Mouse (Mus musculus) MEL (cell line): ENCODE measurements around the gene Msantd2. TPM values are rescaled to one million over a fixed set of nuclear protein-coding genes. Genes with fewer than 3 reads are reported as not detected.

Experiments
- DNase-seq: peaks from one replicate; pipeline ENCODE4 v3.0.0; 2011; ENCODE audit warnings: low read depth, low spot score
- H3K27ac ChIP-seq: 2 replicates; pipeline ENCODE4 v1.5.1; 2012; ENCODE audit warnings: low read depth, mild to moderate bottlenecking, control low read depth, low read length, moderate library complexity; ENCODE audit not compliant: control insufficient read depth
- H3K27me3 ChIP-seq, 2 experiments: fragments of 150-350 bp in 1 of 2; sonication (generic) in 1 of 2; 2 replicates each; pipeline ENCODE4 v1.6.1; 2012; ENCODE audit warnings: low read length in 2 of 2, mild to moderate bottlenecking in 2 of 2, improper control_type of control experiment in 1 of 2, moderate library complexity in 1 of 2; ENCODE audit not compliant: insufficient read depth in 2 of 2, control insufficient read depth in 1 of 2
- H3K36me3 ChIP-seq, 2 experiments: 2 replicates each; pipeline ENCODE4 v1.6.1; 2012 to 2014; ENCODE audit warnings: low read length in 2 of 2, improper control_type of control experiment in 1 of 2, inconsistent platforms in 1 of 2, mild to moderate bottlenecking in 1 of 2; ENCODE audit not compliant: insufficient read depth in 2 of 2, control insufficient read depth in 1 of 2
- H3K4me1 ChIP-seq, 2 experiments: fragments of 150-350 bp in 1 of 2; sonication (generic) in 1 of 2; 2 replicates each; pipeline ENCODE4 v1.6.1; 2012; ENCODE audit warnings: low read length in 2 of 2, improper control_type of control experiment in 1 of 2, mild to moderate bottlenecking in 1 of 2; ENCODE audit not compliant: insufficient read depth in 2 of 2, control insufficient read depth in 1 of 2
- H3K4me3 ChIP-seq, 2 experiments: fragments of 150-350 bp in 1 of 2; sonication (generic) in 1 of 2; 2 replicates each; pipeline ENCODE4 v1.5.1; 2012; ENCODE audit warnings: low read depth in 2 of 2, low read length in 2 of 2, mild to moderate bottlenecking in 2 of 2, moderate library complexity in 2 of 2, control low read depth in 1 of 2, improper control_type of control experiment in 1 of 2; ENCODE audit not compliant: control insufficient read depth in 1 of 2, insufficient read depth in 1 of 2
- H3K79me2 ChIP-seq: 2 replicates; pipeline ENCODE4 v1.6.1; 2012; ENCODE audit warnings: mild to moderate bottlenecking, low read length, moderate library complexity; ENCODE audit not compliant: control insufficient read depth, poor library complexity, insufficient read depth
- H3K9ac ChIP-seq: 2 replicates; pipeline ENCODE4 v1.6.1; 2012; ENCODE audit warnings: low read depth, mild to moderate bottlenecking, control low read depth, low read length, moderate library complexity; ENCODE audit not compliant: control insufficient read depth, poor library complexity, severe bottlenecking
- H3K9me3 ChIP-seq: fragments of 150-350 bp; sonication (generic); replicated peaks from 2 replicates; pipeline ENCODE4 v1.6.1; 2012; ENCODE audit warnings: mild to moderate bottlenecking, low read length, improper control_type of control experiment, moderate library complexity; ENCODE audit not compliant: insufficient read depth
- BHLHE40 ChIP-seq: IDR thresholded peaks from 2 replicates; pipeline ENCODE4 v1.6.1; 2012; ENCODE audit warnings: low read depth, mild to moderate bottlenecking, inconsistent platforms, low read length, improper control_type of control experiment, borderline replicate concordance
- CHD1 ChIP-seq: IDR thresholded peaks from 2 replicates; pipeline ENCODE4 v1.6.1; 2012; ENCODE audit warnings: low read depth, mild to moderate bottlenecking, inconsistent platforms, low read length, improper control_type of control experiment
- CTCF ChIP-seq, 3 experiments: IDR thresholded peaks in 2 of 3; conservative IDR thresholded peaks in 1 of 3; 2 replicates each; pipeline ENCODE4 v1.5.1; 2011 to 2012; ENCODE audit warnings: low read length in 3 of 3, low read depth in 2 of 3, mild to moderate bottlenecking in 2 of 3, improper control_type of control experiment in 1 of 3, inconsistent platforms in 1 of 3, mixed read lengths in 1 of 3, moderate library complexity in 1 of 3; ENCODE audit not compliant: control insufficient read depth in 1 of 3, insufficient read depth in 1 of 3, poor library complexity in 1 of 3, severe bottlenecking in 1 of 3
- ELF1 ChIP-seq: IDR thresholded peaks from 2 replicates; pipeline ENCODE4 v1.6.1; 2014; ENCODE audit warnings: low read depth, mild to moderate bottlenecking, inconsistent platforms, low read length, improper control_type of control experiment, moderate library complexity
- EP300 ChIP-seq, 2 experiments: IDR thresholded peaks; 2 replicates each; pipeline ENCODE4 v1.6.1; 2011; ENCODE audit warnings: improper control_type of control experiment in 2 of 2, low read length in 2 of 2, low read depth in 1 of 2, mild to moderate bottlenecking in 1 of 2
- ETS1 ChIP-seq: IDR thresholded peaks from 2 replicates; pipeline ENCODE4 v1.6.1; 2012; ENCODE audit warnings: low read depth, mild to moderate bottlenecking, inconsistent platforms, low read length, improper control_type of control experiment, moderate library complexity
- GATA1 ChIP-seq: IDR thresholded peaks from 2 replicates; pipeline ENCODE4 v1.6.1; 2011; ENCODE audit warnings: low read depth, low read length, improper control_type of control experiment
- HCFC1 ChIP-seq: IDR thresholded peaks from 2 replicates; pipeline ENCODE4 v1.6.1; 2012; ENCODE audit warnings: low read depth, mild to moderate bottlenecking, inconsistent platforms, low read length, improper control_type of control experiment, moderate library complexity
- JUND ChIP-seq: IDR thresholded peaks from 2 replicates; pipeline ENCODE4 v1.6.1; 2011; ENCODE audit warnings: low read depth, mild to moderate bottlenecking, improper control_type of control experiment, low read length
- KAT2A ChIP-seq: conservative IDR thresholded peaks from 2 replicates; pipeline ENCODE4 v1.6.1; 2012; ENCODE audit warnings: low read depth, low read length, improper control_type of control experiment, inconsistent platforms
- MAFK ChIP-seq: IDR thresholded peaks from 2 replicates; pipeline ENCODE4 v1.6.1; 2011; ENCODE audit warnings: low read depth, mild to moderate bottlenecking, low read length, improper control_type of control experiment, borderline replicate concordance
- MAX ChIP-seq: IDR thresholded peaks from 2 replicates; pipeline ENCODE4 v1.6.1; 2011; ENCODE audit warnings: low read length, improper control_type of control experiment
- MAZ ChIP-seq: IDR thresholded peaks from 2 replicates; pipeline ENCODE4 v1.6.1; 2012; ENCODE audit warnings: low read depth, mild to moderate bottlenecking, inconsistent platforms, low read length, improper control_type of control experiment
- MEF2A ChIP-seq: IDR thresholded peaks from 2 replicates; pipeline ENCODE4 v1.6.1; 2014; ENCODE audit warnings: low read depth, mild to moderate bottlenecking, inconsistent platforms, low read length, improper control_type of control experiment; ENCODE audit not compliant: poor library complexity, insufficient replicate concordance, severe bottlenecking; ENCODE audit errors: extremely low read depth
- MXI1 ChIP-seq: IDR thresholded peaks from 2 replicates; pipeline ENCODE4 v1.6.1; 2011; ENCODE audit warnings: mild to moderate bottlenecking, low read depth, low read length, improper control_type of control experiment
- NELFE ChIP-seq: IDR thresholded peaks from 2 replicates; pipeline ENCODE4 v1.6.1; 2011; ENCODE audit warnings: low read depth, low read length, improper control_type of control experiment
- RAD21 ChIP-seq: IDR thresholded peaks from 2 replicates; pipeline ENCODE4 v1.6.1; 2011; ENCODE audit warnings: mild to moderate bottlenecking, low read depth, low read length, improper control_type of control experiment
- RCOR1 ChIP-seq: IDR thresholded peaks from 2 replicates; pipeline ENCODE4 v1.6.1; 2012; ENCODE audit warnings: low read depth, mild to moderate bottlenecking, inconsistent platforms, low read length, improper control_type of control experiment
- SIN3A ChIP-seq: IDR thresholded peaks from 2 replicates; pipeline ENCODE4 v1.6.1; 2012; ENCODE audit warnings: low read length, improper control_type of control experiment, inconsistent platforms
- SMC3 ChIP-seq: IDR thresholded peaks from 2 replicates; pipeline ENCODE4 v1.6.1; 2011; ENCODE audit warnings: low read depth, low read length, improper control_type of control experiment
- TAL1 ChIP-seq: IDR thresholded peaks from 2 replicates; pipeline ENCODE4 v1.6.1; 2012; ENCODE audit warnings: mild to moderate bottlenecking, inconsistent platforms, low read length, moderate library complexity, mixed read lengths
- TBP ChIP-seq: IDR thresholded peaks from 2 replicates; pipeline ENCODE4 v1.8.0; 2011; ENCODE audit warnings: low read depth, low read length, improper control_type of control experiment
- UBTF ChIP-seq: IDR thresholded peaks from 2 replicates; pipeline ENCODE4 v1.6.1; 2012; ENCODE audit warnings: low read depth, mild to moderate bottlenecking, inconsistent platforms, low read length, improper control_type of control experiment, moderate library complexity, borderline replicate concordance; ENCODE audit not compliant: insufficient read depth
- USF2 ChIP-seq, 2 experiments: IDR thresholded peaks; 2 replicates each; pipeline ENCODE4 v1.6.1; 2011 to 2012; ENCODE audit warnings: improper control_type of control experiment in 2 of 2, low read length in 2 of 2, borderline replicate concordance in 1 of 2, inconsistent platforms in 1 of 2, low read depth in 1 of 2, mild to moderate bottlenecking in 1 of 2; ENCODE audit not compliant: insufficient read depth in 1 of 2
- ZKSCAN1 ChIP-seq: IDR thresholded peaks from 2 replicates; pipeline ENCODE4 v1.6.1; 2012; ENCODE audit warnings: low read depth, mild to moderate bottlenecking, inconsistent platforms, low read length, improper control_type of control experiment, moderate library complexity
- ZMIZ1 ChIP-seq: IDR thresholded peaks from 2 replicates; pipeline ENCODE4 v1.6.1; 2012; ENCODE audit warnings: low read depth, mild to moderate bottlenecking, inconsistent platforms, low read length, improper control_type of control experiment, moderate library complexity
- polyA plus RNA-seq, 2 experiments: library from polyadenylated mRNA; stranded (reverse) in 1 of 2; unstranded in 1 of 2; fragments of >175 nt in 1 of 2; fragments of >200 nt in 1 of 2; gene quantifications; 2 replicates each; pipeline versions ENCODE4 v1.2.1 to v1.2.4; 2012; ENCODE audit warnings: low replicate concordance in 2 of 2, low read depth in 1 of 2; ENCODE audit not compliant: insufficient read length in 2 of 2, insufficient read depth in 1 of 2, missing spikeins in 1 of 2
- total RNA-seq: library from RNA; depleted of rRNA; stranded (reverse); fragments of 300-350 nt; gene quantifications from 2 replicates; pipeline ENCODE4 v1.2.3, GENCODE M21; 2012

The Msantd2 gene
- total and polyA plus RNA-seq, 3 experiments: 15.5 to 26.2 TPM; not detected in 1

DNA sequence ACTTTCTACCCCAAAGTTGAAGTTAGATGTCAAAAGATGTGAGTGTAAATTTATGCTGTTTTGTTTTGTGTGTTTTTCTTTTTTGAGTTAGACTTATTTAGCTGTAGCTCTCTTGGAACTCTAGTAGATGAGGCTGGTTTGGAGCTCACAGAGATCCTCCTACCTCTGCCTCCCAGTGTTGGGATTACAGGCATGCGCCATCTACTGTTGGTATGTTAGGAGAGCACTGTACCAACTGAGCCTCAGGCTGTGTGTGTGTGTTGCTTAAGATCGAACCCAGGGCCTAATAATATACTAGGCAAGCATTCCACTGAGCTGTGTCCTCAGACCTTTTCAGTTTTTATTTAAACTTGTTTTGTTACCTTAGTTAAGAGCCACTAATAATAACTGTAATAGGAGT, 23.0 kb downstream of the Msantd2 start:
- no peak overlapping the region for H3K27ac ChIP-seq
- no peaks in the 10 kb centered on the region for H3K79me2 ChIP-seq
- H3K4me3 ChIP-seq: no peak overlapping the region
- H3K36me3 ChIP-seq: peaks cover 0 to 25% of the 10 kb centered on the region in 2 experiments; a peak in 2 of 4 replicates
- peak; percentile 43 for DNase-seq
- no peaks in the 10 kb centered on the region for H3K9me3 ChIP-seq
- H3K9ac ChIP-seq: no peak overlapping the region
- TF ChIP-seq EP300 (IDR thresholded peaks at IDR 0.05; ENCODE audit: low read depth in 1 of 2, low read length in 2 of 2) (no peak), CTCF (IDR thresholded peaks at IDR 0.05 in 2 of 3, conservative IDR thresholded peaks at IDR 0.05 in 1 of 3; ENCODE audit: control insufficient read depth in 1 of 3, insufficient read depth in 1 of 3, low read depth in 2 of 3, low read length in 3 of 3, poor library complexity in 1 of 3, severe bottlenecking in 1 of 3) (peak; percentile 28 to 45 (median 37)), SMC3 (peak; percentile 20; the same call in 1 of the 2 replicates)
- peaks cover 9 to 19% of the 10 kb centered on the region in 2 experiments for H3K4me1 ChIP-seq
- no peaks in the 10 kb centered on the region for H3K27me3 ChIP-seq

DNA sequence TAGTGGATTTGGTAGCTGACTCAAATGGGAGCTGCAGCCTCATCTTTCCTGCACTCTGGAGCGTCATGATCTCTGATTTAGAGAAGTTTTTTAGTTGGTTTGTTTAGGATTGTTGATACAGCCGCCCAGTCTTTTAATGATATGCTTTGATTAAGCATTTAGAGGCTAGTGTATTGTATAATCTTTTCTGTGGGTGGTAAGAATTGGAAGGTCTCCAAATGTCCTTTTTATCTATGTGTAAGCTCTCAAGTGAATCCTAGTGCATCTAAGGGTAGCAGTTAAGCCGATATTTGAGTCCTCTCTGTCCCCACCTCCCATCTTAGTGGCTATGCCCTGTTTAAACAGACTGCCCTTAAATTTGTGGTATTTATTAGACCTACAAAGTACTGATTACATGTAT, 25.3 kb downstream of the Msantd2 start:
- TF ChIP-seq RAD21 (no peak), MAFK (no peak), MAZ (no peak), CTCF (IDR thresholded peaks at IDR 0.05 in 2 of 3, conservative IDR thresholded peaks at IDR 0.05 in 1 of 3; ENCODE audit: control insufficient read depth in 1 of 3, insufficient read depth in 1 of 3, low read depth in 2 of 3, low read length in 3 of 3, poor library complexity in 1 of 3, severe bottlenecking in 1 of 3) (no peak), JUND (no peak), CHD1 (no peak), MEF2A (no peak), HCFC1 (no peak), MAX (no peak), EP300 (IDR thresholded peaks at IDR 0.05; ENCODE audit: low read depth in 1 of 2, low read length in 2 of 2) (peak in 1 of 2 experiments; percentile 12; a peak in 1 of 4 replicates), ELF1 (no peak), ZMIZ1 (no peak), RCOR1 (peak; percentile 97), ETS1 (no peak), SIN3A (no peak), KAT2A (no peak), TBP (no peak), NELFE (no peak), USF2 (IDR thresholded peaks at IDR 0.05; ENCODE audit: borderline replicate concordance in 1 of 2, insufficient read depth in 1 of 2, low read depth in 1 of 2, low read length in 2 of 2) (no peak), TAL1 (no peak), BHLHE40 (no peak), GATA1 (peak; percentile 59), UBTF (no peak), MXI1 (no peak), ZKSCAN1 (no peak), SMC3 (no peak)
- Histone ChIP-seq H3K4me3 (no peak overlapping the region), H3K9ac (no peak overlapping the region), H3K79me2 (no peaks in the 10 kb centered on the region), H3K36me3 (peaks cover 0 to 37% of the 10 kb centered on the region in 2 experiments; a peak in 2 of 4 replicates), H3K27ac (no peak overlapping the region), H3K9me3 (no peaks in the 10 kb centered on the region), H3K4me1 (peaks cover 13 to 27% of the 10 kb centered on the region in 2 experiments), H3K27me3 (no peaks in the 10 kb centered on the region)
- DNase-seq: peak; percentile 57
